Mouse (Mus musculus) left cerebral cortex, adult 8-10 months (tissue): ENCODE data around the gene Igsf11. TPM values are rescaled to one million over a fixed set of nuclear protein-coding genes. Genes with fewer than 3 reads are reported as not detected.

Experiments used
- DNase-seq, 2 experiments: peaks; one replicate each; pipeline ENCODE4 v3.0.0; 2022; ENCODE audit warnings: low spot score in 2 of 2
- total RNA-seq, 4 experiments: library from RNA; stranded (reverse); gene quantifications; 2 replicates each; pipeline ENCODE4 v1.2.4; 2022

The Igsf11 gene
- 10 to 100 TPM; 42.6 to 48.8 (median 45.3) TPM for total RNA-seq

DNA sequence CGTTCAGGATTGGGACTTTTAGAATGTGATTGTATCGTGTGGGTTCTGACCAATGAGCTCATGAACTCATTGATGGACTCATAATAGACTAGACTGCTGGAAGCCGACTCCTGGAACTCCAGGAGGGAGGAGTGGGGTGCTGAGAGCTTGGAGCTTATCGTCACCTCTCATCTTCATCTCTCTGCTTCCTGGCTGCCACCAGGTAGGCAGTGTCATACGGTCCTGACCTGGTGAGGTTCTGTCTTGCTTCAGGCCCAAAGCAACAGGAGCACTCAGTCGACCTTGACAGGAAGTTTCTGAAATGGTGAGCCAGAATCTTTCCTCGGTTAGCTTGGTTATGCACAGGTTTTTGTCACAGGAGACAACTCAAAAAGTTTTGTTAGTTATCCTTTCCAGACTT is at the start of gene Igsf11:
TSS of gene Igsf11 (plus strand) at position 301 of the 400 bp plus-strand sequence.
- no peak for DNase-seq

DNA sequence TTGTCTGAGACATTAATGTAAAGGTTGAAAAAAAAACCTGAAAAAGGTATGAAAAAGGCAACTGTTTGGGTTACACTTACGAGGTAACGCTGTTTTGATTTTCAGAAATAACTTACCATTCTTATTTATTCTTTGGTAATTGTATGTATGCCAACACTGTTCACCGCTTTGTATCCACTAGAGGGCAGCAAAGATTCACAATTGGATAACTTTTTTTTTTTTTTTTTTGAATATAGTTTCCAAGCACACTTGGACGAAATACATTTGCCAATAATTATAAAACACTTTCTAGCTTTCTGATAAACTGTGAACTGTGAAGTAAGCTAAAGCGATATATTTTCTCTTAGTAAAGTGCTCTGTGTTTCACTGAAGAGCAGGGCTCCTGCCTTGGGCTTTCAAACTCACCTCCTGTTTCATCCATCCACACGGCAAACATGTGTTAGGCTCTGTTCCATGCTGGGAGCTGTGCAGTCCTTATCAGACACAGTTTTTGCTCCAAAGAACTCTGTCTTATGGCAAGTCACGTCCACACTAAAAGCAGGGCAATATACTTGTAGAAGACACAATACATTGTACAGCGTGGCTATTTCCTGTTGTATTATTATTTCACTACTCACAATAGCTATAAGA is 34.2 kb upstream of the Igsf11 start:
- DNase-seq, result no peak

- no peak for DNase-seq
Observed at GRCm38 (mm10) chr16:38860548-38860947, 31.9 kb upstream of the Igsf11 start.

DNA sequence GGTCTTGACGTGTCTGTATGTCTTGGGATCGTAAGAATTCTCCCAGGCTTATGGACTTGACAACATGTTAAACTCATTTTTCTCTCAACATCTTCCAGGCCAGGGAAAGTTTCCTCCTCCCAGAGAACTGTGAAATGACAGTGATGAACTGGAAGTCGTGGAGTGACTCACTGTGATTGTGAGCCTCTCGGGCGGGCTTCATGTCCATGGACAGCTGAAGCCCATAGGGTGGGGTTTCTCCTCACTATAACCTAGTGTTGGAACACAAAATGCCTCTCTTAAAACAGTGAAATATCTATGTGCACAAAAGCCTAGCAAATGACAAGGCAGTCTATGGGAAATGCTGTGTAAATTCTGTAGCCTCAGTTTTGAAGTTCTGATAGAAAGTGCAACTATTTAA is 28.1 kb upstream of the Igsf11 start:
- no peak for DNase-seq

DNA sequence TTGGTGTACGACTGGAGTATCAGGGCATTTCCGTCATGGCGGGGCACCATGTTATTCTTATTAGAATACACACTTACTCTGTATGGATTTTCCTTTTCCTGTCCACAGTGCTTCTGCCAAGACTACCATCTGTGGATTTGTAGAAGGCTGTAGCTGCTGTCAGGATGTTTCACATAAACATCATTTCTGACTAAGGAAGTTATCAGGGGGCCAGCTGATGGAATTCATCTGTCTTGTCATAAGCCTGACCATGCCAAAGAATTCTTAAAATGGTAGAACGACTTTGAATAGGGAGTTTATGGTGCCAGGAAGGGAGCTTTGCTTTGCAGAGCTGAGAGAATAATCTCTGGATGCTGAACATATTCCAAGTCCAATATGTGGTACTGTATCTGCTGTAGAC is 19.2 kb upstream of the Igsf11 start:
- peak in 1 of 2 experiments; percentile 24 for DNase-seq

- DNase-seq, result peak in 1 of 2 experiments; percentile 74
Observed at GRCm38 (mm10) chr16:38874481-38874880, 18.0 kb upstream of the Igsf11 start.

GRCm38 (mm10) chr16:38898816-38899425 is 6.5 kb downstream of the Igsf11 start:
- DNase-seq, result no peak

DNA sequence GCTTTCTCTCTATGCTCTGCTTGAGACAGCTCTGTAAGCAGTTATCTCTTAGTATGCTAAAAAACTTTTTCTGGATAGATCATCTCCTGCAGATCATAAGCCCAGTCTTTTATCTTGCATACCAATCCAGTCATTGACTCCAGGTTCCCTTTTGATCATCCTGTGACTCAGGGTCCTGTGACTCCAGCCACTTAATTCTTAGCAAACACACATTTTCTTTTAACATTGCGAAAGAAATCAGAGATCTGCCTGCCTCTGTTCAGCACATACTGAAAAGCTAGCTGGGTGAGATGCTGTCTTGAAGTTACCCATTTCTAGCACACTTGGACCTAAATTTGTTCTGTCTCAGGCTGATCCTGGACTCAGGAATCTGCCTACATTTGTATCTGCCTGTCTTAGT is 7.6 kb downstream of the Igsf11 start:
- no peak for DNase-seq

DNA sequence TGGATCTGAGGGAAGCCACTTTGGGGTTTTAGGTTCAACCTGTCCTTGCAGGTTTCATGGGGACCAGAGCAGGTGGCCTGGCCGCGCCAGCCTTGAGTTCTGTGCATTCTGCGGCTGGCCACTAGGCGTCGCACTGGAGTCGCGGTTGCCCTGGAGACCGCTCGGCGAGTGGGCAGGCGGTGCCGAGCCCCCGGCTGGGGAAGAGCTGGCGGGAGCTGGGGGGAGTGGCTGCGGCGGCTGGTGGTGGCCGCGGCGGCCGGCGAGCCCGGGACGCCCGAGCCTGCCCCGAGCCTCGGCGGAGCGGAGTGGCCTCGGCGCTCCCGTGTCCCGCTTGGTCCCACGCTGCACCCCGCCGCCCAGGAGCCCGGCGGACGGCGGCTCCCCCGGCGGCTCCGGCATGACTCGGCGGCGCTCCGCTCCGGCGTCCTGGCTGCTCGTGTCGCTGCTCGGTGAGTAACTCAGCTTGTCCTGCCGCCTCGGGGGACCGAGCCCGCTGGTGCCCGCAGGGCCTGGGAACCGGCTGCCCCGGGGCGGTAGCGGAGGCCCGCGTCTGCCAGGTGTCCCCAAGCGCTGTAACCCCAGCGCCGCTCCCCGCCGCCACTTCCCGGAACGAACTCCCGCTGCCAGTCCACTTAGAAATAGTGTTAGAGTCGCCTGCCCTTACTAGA is 9.8 kb downstream of the Igsf11 start:
- peak; percentile 75 to 90 for DNase-seq

DNA sequence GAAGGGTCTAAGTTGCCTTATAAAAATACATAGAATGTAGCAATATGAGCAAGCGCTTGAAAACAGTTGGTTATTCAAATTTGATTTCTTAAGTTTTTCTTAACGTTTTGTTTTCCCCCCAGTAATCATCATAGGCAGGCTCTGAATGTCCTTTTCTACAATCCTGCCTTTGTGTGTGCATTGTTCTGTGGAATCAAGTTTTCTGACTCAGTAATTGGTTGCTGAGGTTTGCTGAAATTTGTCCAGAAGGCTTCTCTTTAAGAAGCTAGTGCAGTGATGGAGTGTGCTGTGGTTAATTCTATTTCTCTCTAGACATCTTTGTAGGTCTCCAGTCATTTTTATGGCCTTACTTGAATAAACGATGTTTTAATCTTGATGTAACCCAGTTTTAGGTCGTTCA is 10.5 kb downstream of the Igsf11 start:
- DNase-seq, result no peak

GRCm38 (mm10) chr16:38904202-38904601 is 11.7 kb downstream of the Igsf11 start:
- DNase-seq, result no peak

- no peak for DNase-seq
Observed at GRCm38 (mm10) chr16:38905911-38906310, 13.4 kb downstream of the Igsf11 start.

DNA sequence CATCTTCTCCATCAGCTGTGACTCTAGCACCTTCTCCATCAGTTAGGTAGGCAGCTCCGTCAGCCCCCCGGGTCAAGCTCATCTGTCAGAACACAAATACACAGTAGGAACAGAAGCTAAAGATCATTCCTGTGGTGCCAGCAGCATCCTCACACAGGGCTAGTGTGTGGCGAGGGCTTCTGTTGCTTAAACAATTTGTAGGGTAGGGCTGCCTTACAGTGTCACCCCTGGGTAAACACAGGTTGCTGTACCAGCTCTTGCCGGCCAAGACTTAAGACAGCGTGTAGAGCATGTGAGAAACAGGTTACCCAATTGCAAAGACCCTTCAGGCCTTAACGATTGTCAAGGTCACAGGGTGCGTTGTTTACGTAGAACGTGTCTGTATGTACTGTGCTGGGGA is 15.8 kb downstream of the Igsf11 start:
- DNase-seq, result no peak

- DNase-seq, result no peak
Observed at GRCm38 (mm10) chr16:38909506-38909905, 17.0 kb downstream of the Igsf11 start.

GRCm38 (mm10) chr16:38910088-38910487 is 17.6 kb downstream of the Igsf11 start:
- DNase-seq, result no peak

GRCm38 (mm10) chr16:38915451-38915850 is 23.0 kb downstream of the Igsf11 start:
- no peak for DNase-seq

DNA sequence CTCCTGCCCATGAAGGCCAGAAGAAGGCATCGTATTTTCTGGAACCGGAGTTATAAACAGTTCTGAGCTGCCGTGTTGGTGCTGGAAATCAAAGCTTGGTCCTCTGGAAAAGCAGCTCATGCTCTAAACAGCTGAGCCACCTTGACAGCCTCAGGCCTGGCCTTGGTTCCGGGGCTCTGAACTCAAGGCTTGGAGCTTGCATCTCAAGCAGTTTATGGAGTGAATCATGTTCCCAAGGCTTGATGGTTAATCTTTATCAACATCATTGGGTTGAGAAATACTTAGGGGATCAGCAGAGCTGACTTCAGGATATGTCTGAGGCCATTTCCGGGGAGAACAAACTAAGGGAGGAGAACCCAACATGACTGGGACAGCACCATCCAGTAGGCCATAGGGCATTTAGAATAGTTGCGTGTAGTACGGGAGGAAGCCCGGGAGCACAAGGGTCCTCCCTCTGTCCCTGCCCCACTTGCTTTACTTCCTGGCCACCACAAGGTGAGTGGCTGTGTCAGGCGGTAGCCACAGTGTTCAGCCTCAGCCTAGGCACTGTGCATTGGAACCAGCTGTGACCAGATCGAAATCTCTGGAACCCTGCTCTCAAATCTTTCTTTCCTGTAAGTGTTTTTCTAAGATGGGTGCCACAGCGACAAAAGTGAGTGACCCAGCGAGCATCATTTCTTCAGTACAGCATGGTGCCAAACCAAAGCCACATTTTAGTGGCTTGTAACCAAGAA is 23.7 kb downstream of the Igsf11 start:
- no peak for DNase-seq

GRCm38 (mm10) chr16:38916885-38917284 is 24.4 kb downstream of the Igsf11 start:
- no peak for DNase-seq

DNA sequence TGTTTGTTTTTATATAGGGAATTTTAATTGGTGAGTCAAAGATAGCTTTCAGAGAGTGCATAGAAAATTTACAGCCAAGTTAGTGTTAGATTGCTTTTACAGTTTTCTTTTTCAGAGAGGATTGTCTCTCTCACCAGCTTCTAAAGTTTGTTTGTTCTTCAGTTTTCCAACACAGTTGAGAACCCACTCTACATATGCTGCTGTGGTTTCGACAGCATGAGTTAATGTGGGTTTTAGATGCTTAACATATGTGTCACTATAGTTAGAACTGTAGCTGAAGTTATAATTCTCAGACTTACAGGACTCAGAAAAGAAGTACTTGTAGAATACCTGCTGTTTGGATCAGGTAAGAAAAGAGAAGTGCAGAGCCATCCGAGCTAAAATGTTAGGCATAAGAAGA is 25.6 kb downstream of the Igsf11 start:
- DNase-seq, result no peak

DNA sequence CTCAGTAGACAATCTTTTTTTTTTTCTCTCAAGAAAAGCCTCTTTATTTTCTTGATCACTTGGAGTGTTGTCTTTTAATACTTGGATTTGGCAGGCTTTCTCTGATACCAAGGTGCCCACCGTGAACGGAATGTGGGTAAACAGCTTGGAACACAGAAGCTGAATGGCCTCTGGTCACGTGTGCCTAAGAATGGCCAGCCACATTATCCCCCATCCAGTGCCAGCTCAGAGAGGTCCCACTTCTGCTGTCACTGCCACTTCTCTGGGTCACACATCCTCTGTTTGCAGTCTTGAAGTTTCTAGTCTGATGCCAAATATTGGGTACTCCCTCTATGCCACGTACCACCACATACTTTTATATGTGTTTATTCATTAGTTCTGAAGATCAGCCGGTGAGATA is 28.0 kb downstream of the Igsf11 start:
- DNase-seq, result no peak

GRCm38 (mm10) chr16:38924940-38925339 is 32.5 kb downstream of the Igsf11 start:
- peak in 1 of 2 experiments; percentile 84 for DNase-seq

DNA sequence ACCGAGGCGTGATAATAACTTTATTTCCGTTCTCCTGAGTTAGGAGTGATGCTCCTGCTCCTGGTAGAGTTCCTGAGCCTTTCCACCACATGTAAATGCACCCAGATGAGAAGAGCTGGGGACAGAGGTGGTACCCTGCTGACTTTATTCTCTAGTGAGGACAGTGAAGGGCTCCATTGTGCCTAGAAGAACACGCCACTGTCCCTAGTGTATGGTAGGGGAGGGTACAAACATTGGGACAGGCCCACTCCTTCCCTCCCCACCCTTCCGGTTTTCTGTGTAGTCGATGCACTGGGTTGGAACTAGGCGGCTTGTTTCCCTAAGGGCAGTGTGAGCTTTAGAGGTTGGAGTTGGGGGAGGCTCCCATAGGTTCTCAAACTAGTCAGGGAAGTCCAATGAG is 36.3 kb downstream of the Igsf11 start:
- no peak for DNase-seq
